In genomic region chr19:29978847-29979246, GRCm38 (mm10) we compare ENCODE assay signal across 9 mouse cellular contexts. TPM values are rescaled to one million over a fixed set of nuclear protein-coding genes. Genes with fewer than 3 reads are reported as not detected.
DNase-seq lines count a peak whose midpoint lies in the region; ATAC-seq and TF ChIP-seq lines count a peak whose summit lies in the region.
"Had no signal": no experiment of that assay in that cellular context is flagged by ENCODE, and none has a peak within 500 bp of the region (broad histone marks: within the 10 kb centered on the region; RNA-seq: fewer than 3 reads in every experiment).

No protein-coding gene starts in this region.

- CTCF ChIA-PET in Patski (lab: Charles Lee) = interaction anchor here (1.6 to 8.6 kb wide), 3 partner anchors 11 to 227 kb away, joined by 3 to 80 read pairs (median 5); no protein-coding TSS in a partner anchor

- POLR2A ChIA-PET in Patski (lab: Charles Lee) = interaction anchor here (0.7 kb wide), 1 partner anchor 152 kb away, joined by 3 read pairs; no protein-coding TSS in a partner anchor

- H3K4me2 ChIP-seq in forebrain, embryonic 15.5 days (replicated peaks) = no peak overlapping the region
- no peak overlapping the region for H3K4me2 ChIP-seq in liver, embryonic 14.5 days (ENCODE audit: low read depth)
- H3K4me2 ChIP-seq: lung, embryonic 15.5 days had no signal

- no peak for TF ChIP-seq EP300 in liver, embryonic 14.5 days (IDR thresholded peaks at IDR 0.05; ENCODE audit: low read depth)

- no peak overlapping the region for H3K27ac ChIP-seq in forebrain, embryonic 15.5 days (replicated peaks)
- H3K27ac ChIP-seq in forebrain, embryonic 10.5 days = no peak overlapping the region
- H3K27ac ChIP-seq in liver, embryonic 14.5 days = no peak overlapping the region
- H3K27ac ChIP-seq: lung, embryonic 15.5 days had no signal

- 60% methylated on average over 2 of the region's 2 CpGs for WGBS in forebrain, embryonic 15.5 days
- 56% methylated on average over 2 of the region's 2 CpGs for WGBS in forebrain, embryonic 10.5 days
- 48% methylated on average over 2 of the region's 2 CpGs for WGBS in liver, embryonic 14.5 days (ENCODE audit: insufficient replicate concordance)

- H3K4me1 ChIP-seq in forebrain, embryonic 15.5 days = peaks cover 9% of the 10 kb centered on the region
- H3K4me1 ChIP-seq in forebrain, embryonic 10.5 days = no peaks in the 10 kb centered on the region
- H3K4me1 ChIP-seq in liver, embryonic 14.5 days (replicated peaks; ENCODE audit: control insufficient read depth in 2 of 2, insufficient read depth in 2 of 2, low read length in 1 of 2) = no peaks in the 10 kb centered on the region
- H3K4me1 ChIP-seq: lung, embryonic 15.5 days had no signal

- no peaks in the 10 kb centered on the region for H3K27me3 ChIP-seq in forebrain, embryonic 15.5 days
- no peaks in the 10 kb centered on the region for H3K27me3 ChIP-seq in forebrain, embryonic 10.5 days (ENCODE audit: poor library complexity, severe bottlenecking)
- no peaks in the 10 kb centered on the region for H3K27me3 ChIP-seq in liver, embryonic 14.5 days (ENCODE audit: control insufficient read depth, insufficient read depth, low read length)
- H3K27me3 ChIP-seq in Patski = peaks cover 9% of the 10 kb centered on the region
- H3K27me3 ChIP-seq: lung, embryonic 15.5 days had no signal

- ATAC-seq in forebrain, embryonic 15.5 days (replicated peaks) = 0 out of 2 replicates have a peak, but pooled peaks have one; percentile 29
- ATAC-seq in liver, embryonic 14.5 days (ENCODE audit: insufficient read depth) = no peak
- no peak for ATAC-seq in Patski
- ATAC-seq in megakaryocyte-erythroid progenitor cell, adult 5-6 weeks (replicated peaks; ENCODE audit: low FRiP score, low TSS enrichment, poor library complexity, severe bottlenecking) = no peak

- H3K9me3 ChIP-seq in forebrain, embryonic 15.5 days = no peaks in the 10 kb centered on the region
- H3K9me3 ChIP-seq in forebrain, embryonic 10.5 days = peaks cover 5% of the 10 kb centered on the region
- H3K9me3 ChIP-seq in liver, embryonic 14.5 days (ENCODE audit: control insufficient read depth, low read length) = no peaks in the 10 kb centered on the region
- H3K9me3 ChIP-seq: lung, embryonic 15.5 days had no signal

- H3K4me3 ChIP-seq in forebrain, embryonic 15.5 days = no peak overlapping the region
- H3K4me3 ChIP-seq in forebrain, embryonic 10.5 days = no peak overlapping the region
- H3K4me3 ChIP-seq in liver, embryonic 14.5 days (ENCODE audit: insufficient read depth in 1 of 2, low read depth in 2 of 2, low read length in 2 of 2) = no peak overlapping the region
- H3K4me3 ChIP-seq: lung, embryonic 15.5 days had no signal

- H3K9ac ChIP-seq in forebrain, embryonic 15.5 days (replicated peaks) = no peak overlapping the region
- no peak overlapping the region for H3K9ac ChIP-seq in liver, embryonic 14.5 days (replicated peaks)
- H3K9ac ChIP-seq: lung, embryonic 15.5 days had no signal

- TF ChIP-seq CTCF in liver, embryonic 14.5 days (IDR thresholded peaks at IDR 0.05; ENCODE audit: low read depth) = peak; percentile 19; the same call in 1 of the 2 replicates
- peak; percentile 48 for TF ChIP-seq CTCF in Patski (IDR thresholded peaks at IDR 0.05)

- DNase-seq in forebrain, embryonic 10.5 days (ENCODE audit: extremely low spot score, low spot score) = no peak
- no peak for DNase-seq in liver, embryonic 14.5 days (ENCODE audit: low read depth in 3 of 3, low spot score in 3 of 3)
- DNase-seq in liver (no peak), Patski (ENCODE audit: low read depth, low spot score) (no peak)
- DNase-seq in kidney, postnatal 14 days = peak; percentile 49
- no peak for DNase-seq in urinary bladder, adult 18-20 months (ENCODE audit: low spot score in 2 of 2)

- in situ Hi-C loops in Patski (cut with MboI; ENCODE audit: low pct_unique_long_range_greater_than_20kb) = loop anchor here (5.0 to 25.0 kb wide), 2 partner anchors 147 to 292 kb away; partner anchors contain the start of gene Mlana

- H3K36me3 ChIP-seq in forebrain, embryonic 15.5 days = no peaks in the 10 kb centered on the region
- no peaks in the 10 kb centered on the region for H3K36me3 ChIP-seq in forebrain, embryonic 10.5 days (replicated peaks)
- H3K36me3 ChIP-seq in liver, embryonic 14.5 days (replicated peaks; ENCODE audit: control insufficient read depth, insufficient read depth, low read depth) = no peaks in the 10 kb centered on the region
- H3K36me3 ChIP-seq: lung, embryonic 15.5 days had no signal

RNA-seq across cellular contexts. Expression of gene Trpd52l3, which starts 24.7 kb away (rescaled TPM):
- not detected in 2 replicates for polyA plus RNA-seq in forebrain, embryonic 15.5 days (2015; fragmentation: Nextera tagmentation; extraction: Ambion mirVana)
- polyA plus RNA-seq in forebrain, embryonic 10.5 days (2016; fragmentation: Nextera tagmentation; extraction: Ambion mirVana) = not detected in 2 replicates
- not detected in 2 replicates for polyA plus RNA-seq in liver, embryonic 14.5 days (2012; rRNA removed)
- not detected in 2 replicates for polyA plus RNA-seq in liver, embryonic 14.5 days (2014; fragmentation: Nextera tagmentation; extraction: Ambion mirVana)
- polyA plus RNA-seq in Patski (2021) = not detected
- not detected in 2 replicates for total RNA-seq in megakaryocyte-erythroid progenitor cell, adult 5-6 weeks (2014; fragmentation: Nextera tagmentation)
- not detected in 2 replicates for total RNA-seq in megakaryocyte-erythroid progenitor cell, adult 5-6 weeks (2017)
- polyA plus RNA-seq: lung, embryonic 15.5 days had no signal

RNA-seq across cellular contexts. Expression of gene Uhrf2, which starts 51.5 kb away (rescaled TPM):
- 68.7 and 69.1 TPM in 2 replicates for polyA plus RNA-seq in forebrain, embryonic 15.5 days (2015; fragmentation: Nextera tagmentation; extraction: Ambion mirVana)
- 78.9 and 80.7 TPM in 2 replicates for polyA plus RNA-seq in forebrain, embryonic 10.5 days (2016; fragmentation: Nextera tagmentation; extraction: Ambion mirVana)
- 35.5 and 38.6 TPM in 2 replicates for polyA plus RNA-seq in liver, embryonic 14.5 days (2012; rRNA removed)
- 30.8 and 33.5 TPM in 2 replicates for polyA plus RNA-seq in liver, embryonic 14.5 days (2014; fragmentation: Nextera tagmentation; extraction: Ambion mirVana)
- 65.1 TPM for polyA plus RNA-seq in Patski (2021)
- 97.2 and 116 TPM in 2 replicates for total RNA-seq in megakaryocyte-erythroid progenitor cell, adult 5-6 weeks (2014; fragmentation: Nextera tagmentation)
- 82.3 and 101 TPM in 2 replicates for total RNA-seq in megakaryocyte-erythroid progenitor cell, adult 5-6 weeks (2017)

RNA-seq across cellular contexts. Expression of gene Il33, which starts 53.9 kb away (rescaled TPM):
- polyA plus RNA-seq in forebrain, embryonic 15.5 days (2015; fragmentation: Nextera tagmentation; extraction: Ambion mirVana) = 0.29 and 0.34 TPM in 2 replicates
- 0.48 and 0.68 TPM in 2 replicates for polyA plus RNA-seq in forebrain, embryonic 10.5 days (2016; fragmentation: Nextera tagmentation; extraction: Ambion mirVana)
- polyA plus RNA-seq in liver, embryonic 14.5 days (2012; rRNA removed) = 0.32 and 0.45 TPM in 2 replicates
- polyA plus RNA-seq in liver, embryonic 14.5 days (2014; fragmentation: Nextera tagmentation; extraction: Ambion mirVana) = 0.39 and 1.1 TPM in 2 replicates
- polyA plus RNA-seq in Patski (2021) = 7.0 TPM
- not detected in 2 replicates for total RNA-seq in megakaryocyte-erythroid progenitor cell, adult 5-6 weeks (2014; fragmentation: Nextera tagmentation)
- total RNA-seq in megakaryocyte-erythroid progenitor cell, adult 5-6 weeks (2017) = not detected in 2 replicates
